Mouse (Mus musculus) adrenal gland, postnatal 0 days (tissue): Measurements from ENCODE around the gene Slc16a2. TPM values are rescaled to one million over a fixed set of nuclear protein-coding genes. Genes with fewer than 3 reads are reported as not detected.

ENCODE experiments used
- polyA plus RNA-seq: library from polyadenylated mRNA; unstranded; fragments of >200 nt; fragmentation: Nextera tagmentation; extraction: Ambion mirVana; gene quantifications from 2 replicates; pipeline ENCODE4 v1.2.1, GENCODE M21; 2015

The Slc16a2 gene
- polyA plus RNA-seq = 19.3 and 19.9 TPM in 2 replicates

DNA sequence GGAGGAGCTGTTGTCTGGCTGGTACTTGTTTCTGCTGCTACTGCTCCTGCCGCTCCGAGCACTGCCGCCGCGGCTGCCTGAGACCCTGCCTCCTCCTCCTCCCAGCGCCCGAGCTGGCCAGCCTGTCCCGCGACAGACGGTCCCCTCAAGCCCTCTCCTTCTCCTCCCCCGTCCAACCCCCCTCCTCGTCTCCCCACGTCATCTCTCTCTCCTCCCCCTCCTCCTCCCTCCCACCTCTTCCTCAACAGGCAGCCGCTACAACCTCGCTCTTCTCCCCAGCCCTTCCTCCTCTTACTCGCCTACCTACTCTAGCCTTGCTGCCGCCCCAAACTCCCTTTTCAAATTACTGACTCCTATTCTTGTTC, at the start of gene Slc16a2:
Slc16a2 (minus strand) TSS at position 152 of the 365 bp plus-strand sequence.

Other genes with a start within 250 kb of the Slc16a2 start
- not detected in 2 replicates for gene Zcchc13, start 191.4 kb downstream of the Slc16a2 start, polyA plus RNA-seq
- 10.3 and 15.4 TPM in 2 replicates for gene Rlim, start 159.3 kb upstream of the Slc16a2 start, polyA plus RNA-seq